In genomic region chr16:33379219-33379943, GRCm38 (mm10) we compare ENCODE assay signal across 8 mouse cellular contexts. TPM values are rescaled to one million over a fixed set of nuclear protein-coding genes. Genes with fewer than 3 reads are reported as not detected.
DNase-seq lines count a peak whose midpoint lies in the region; ATAC-seq and TF ChIP-seq lines count a peak whose summit lies in the region.

No protein-coding gene starts in this region.

- peak overlapping the region; percentile 86 for H3K4me2 ChIP-seq in hindbrain, embryonic 13.5 days
- peak overlapping the region; percentile 84 for H3K4me2 ChIP-seq in liver, embryonic 13.5 days

- 40% methylated on average over 6 of the region's 6 CpGs for WGBS in hindbrain, embryonic 13.5 days
- WGBS in liver, embryonic 13.5 days (ENCODE audit: insufficient replicate concordance), result 75% methylated on average over 6 of the region's 6 CpGs

- peak overlapping the region; percentile 96 for H3K27ac ChIP-seq in hindbrain, embryonic 13.5 days
- peak overlapping the region; percentile 25; the same call in 1 of the 2 replicates for H3K27ac ChIP-seq in liver, embryonic 13.5 days

- H3K9ac ChIP-seq in hindbrain, embryonic 13.5 days, result peak overlapping the region; percentile 97
- peak overlapping the region; percentile 96 for H3K9ac ChIP-seq in liver, embryonic 13.5 days

- H3K9me3 ChIP-seq in erythroblast, embryonic 14.5 days (ENCODE audit: control insufficient read depth, low read length), result no peaks in the 10 kb centered on the region
- H3K9me3 ChIP-seq in G1E (replicated peaks), result no peaks in the 10 kb centered on the region
- no peaks in the 10 kb centered on the region for H3K9me3 ChIP-seq in hindbrain, embryonic 13.5 days
- H3K9me3 ChIP-seq in liver, embryonic 13.5 days (replicated peaks), result no peaks in the 10 kb centered on the region

- TF ChIP-seq CTCF in G1E (IDR thresholded peaks at IDR 0.05; ENCODE audit: low read depth, low read length), result no peak

- no peak for ATAC-seq in erythroblast, adult 5-6 weeks (replicated peaks; ENCODE audit: low FRiP score, poor library complexity, severe bottlenecking)
- no peak for ATAC-seq in G1E (ENCODE audit: extremely low read depth, insufficient number of reproducible peaks, low FRiP score, poor library complexity, severe bottlenecking)
- ATAC-seq in hindbrain, embryonic 13.5 days (ENCODE audit: low FRiP score), result no peak
- ATAC-seq in liver, embryonic 13.5 days (ENCODE audit: low read depth), result no peak

- intact Hi-C loops in gastrocnemius, postnatal 36 days (cut with DNase I), result no loop called here

- no peaks in the 10 kb centered on the region for H3K27me3 ChIP-seq in erythroblast, embryonic 14.5 days (ENCODE audit: control insufficient read depth)
- no peaks in the 10 kb centered on the region for H3K27me3 ChIP-seq in G1E (ENCODE audit: insufficient read depth, low read length)
- H3K27me3 ChIP-seq in hindbrain, embryonic 13.5 days, result no peaks in the 10 kb centered on the region
- H3K27me3 ChIP-seq in liver, embryonic 13.5 days, result no peaks in the 10 kb centered on the region

- H3K4me3 ChIP-seq in erythroblast, embryonic 14.5 days (replicated peaks), result peak overlapping the region; percentile 97
- H3K4me3 ChIP-seq in G1E (ENCODE audit: low read depth, low read length), result peak overlapping the region; percentile 96; the same call in 1 of the 2 replicates
- H3K4me3 ChIP-seq in hindbrain, embryonic 13.5 days, result peak overlapping the region; percentile 90
- peak overlapping the region; percentile 95 for H3K4me3 ChIP-seq in liver, embryonic 13.5 days (replicated peaks)

- H3K4me1 ChIP-seq in erythroblast, embryonic 14.5 days (ENCODE audit: control insufficient read depth), result peaks cover 32% of the 10 kb centered on the region
- peaks cover 33% of the 10 kb centered on the region for H3K4me1 ChIP-seq in G1E (ENCODE audit: insufficient read depth, low read depth, low read length)
- peaks cover 31% of the 10 kb centered on the region for H3K4me1 ChIP-seq in hindbrain, embryonic 13.5 days (replicated peaks)
- H3K4me1 ChIP-seq in liver, embryonic 13.5 days (replicated peaks), result peaks cover 33% of the 10 kb centered on the region

- DNase-seq in G1E (ENCODE audit: low spot score), result no peak
- DNase-seq in liver, embryonic 13.5 days, result no peak
- no peak for DNase-seq in cerebellum, adult 11-12 months
- no peak for DNase-seq in gastrocnemius, postnatal 25 days
- no peak for DNase-seq in gastrocnemius, postnatal 36 days

- H3K36me3 ChIP-seq in erythroblast, embryonic 14.5 days (ENCODE audit: control insufficient read depth), result no peaks in the 10 kb centered on the region; the same call in none of the 2 replicates
- H3K36me3 ChIP-seq in G1E (replicated peaks), result peaks cover 26% of the 10 kb centered on the region
- H3K36me3 ChIP-seq in hindbrain, embryonic 13.5 days, result no peaks in the 10 kb centered on the region
- H3K36me3 ChIP-seq in liver, embryonic 13.5 days, result no peaks in the 10 kb centered on the region

RNA-seq across cellular contexts. Expression of gene Zfp148, which starts 1.3 kb away (rescaled TPM):
- polyA plus RNA-seq in erythroblast, embryonic 14.5 days (2012), result 0.05 and 0.12 TPM in 2 replicates
- 11.5 and 15.7 TPM in 2 replicates for total RNA-seq in erythroblast, adult 5-6 weeks (2015; ENCODE audit: low replicate concordance)
- total RNA-seq in erythroblast, adult 5-6 weeks (2017; ENCODE audit: low replicate concordance), result 5.8 and 7.2 TPM in 2 replicates
- 97.3 and 97.8 TPM in 2 replicates for total RNA-seq in G1E (2014; fragmentation: Nextera tagmentation)
- total RNA-seq in G1E (2017), result 21.6 and 26.8 TPM in 2 replicates
- polyA plus RNA-seq in G1E (2012), result 5.5 and 5.7 TPM in 2 replicates
- 50.6 and 52.3 TPM in 2 replicates for polyA plus RNA-seq in hindbrain, embryonic 13.5 days (2015; fragmentation: Nextera tagmentation; extraction: Ambion mirVana)
- 15.1 and 20.0 TPM in 2 replicates for polyA plus RNA-seq in liver, embryonic 13.5 days (2015; fragmentation: Nextera tagmentation; extraction: Ambion mirVana)
- 10 to 100 TPM; 18.8 to 21.9 TPM for total RNA-seq in gastrocnemius, postnatal 25 days (2021)
- total RNA-seq in gastrocnemius, postnatal 36 days (2021), result 10 to 100 TPM; 18.5 to 21.8 TPM
